Mouse (Mus musculus) liver, embryonic 11.5 days (tissue): ENCODE measurements at regions not wholly inside any gene's neighbourhood (a gene's known extent, or its start where the extent isn't known, plus 50 kb on each side); places are given as distances from the start of the nearest gene placed in this dataset.

Experiments
- ATAC-seq: fragments of 200-750 bp; cut with Nextera tagmentation; replicated peaks from 2 replicates; pipeline ENCODE4 v1.8.0; 2017; ENCODE audit warnings: moderate number of reproducible peaks, mild to moderate bottlenecking, moderate TSS enrichment, moderate library complexity; ENCODE audit not compliant: low FRiP score
- DNase-seq: peaks from one replicate; pipeline ENCODE4 v3.0.0-alpha.2; 2017; ENCODE audit warnings: low spot score
- H3K27ac ChIP-seq: fragments of 300-500 bp; sonication (generic); 2 replicates; pipeline ENCODE4 v1.5.1; 2014; ENCODE audit warnings: mild to moderate bottlenecking, low read depth, low read length, control low read depth
- H3K27me3 ChIP-seq: fragments of 300-500 bp; sonication (generic); replicated peaks from 2 replicates; pipeline ENCODE4 v1.6.1; 2014; ENCODE audit warnings: low read length, mixed read lengths; ENCODE audit not compliant: control insufficient read depth, insufficient read depth
- H3K36me3 ChIP-seq: fragments of 300-500 bp; sonication (generic); 2 replicates; pipeline ENCODE4 v1.6.1; 2014; ENCODE audit warnings: mild to moderate bottlenecking, low read length, moderate library complexity, mixed read lengths; ENCODE audit not compliant: control insufficient read depth, insufficient read depth
- H3K4me1 ChIP-seq: fragments of 300-500 bp; sonication (generic); replicated peaks from 2 replicates; pipeline ENCODE4 v1.6.1; 2014; ENCODE audit warnings: low read length, mixed read lengths; ENCODE audit not compliant: control insufficient read depth, insufficient read depth
- H3K4me2 ChIP-seq: fragments of 300-500 bp; sonication (generic); 2 replicates; pipeline ENCODE4 v1.6.1; 2014; ENCODE audit warnings: mild to moderate bottlenecking, control low read depth, moderate library complexity
- H3K4me3 ChIP-seq: fragments of 300-500 bp; sonication (generic); 2 replicates; pipeline ENCODE4 v1.5.1; 2014; ENCODE audit warnings: low read depth, low read length, control low read depth
- H3K9ac ChIP-seq: fragments of 300-500 bp; sonication (generic); 2 replicates; pipeline ENCODE4 v1.6.1; 2014; ENCODE audit warnings: low read depth, low read length, control low read depth
- H3K9me3 ChIP-seq: fragments of 300-500 bp; sonication (generic); 2 replicates; pipeline ENCODE4 v1.6.1; 2016; ENCODE audit warnings: low read length, inconsistent platforms, mixed read lengths; ENCODE audit not compliant: control insufficient read depth
- WGBS: fragments of 180-500 bp; shearing (Covaris S2); extraction: QIAGEN DNeasy Blood & Tissue Kit; methylation state at CpG from one replicate; pipeline ENCODE4 v1.1.7; 2014; 5-methylcytosine and 5-hydroxymethylcytosine counted together

GRCm38 (mm10) chr3:9349822-9350221 lies 260.1 kb downstream of the Zfp704 start:
- H3K9ac ChIP-seq: no peak overlapping the region
- no peak for DNase-seq
- no peaks in the 10 kb centered on the region for H3K9me3 ChIP-seq
- H3K27me3 ChIP-seq: peaks cover 15% of the 10 kb centered on the region
- 82% methylated on average over 4 of the region's 4 CpGs for WGBS
- no peak overlapping the region for H3K4me2 ChIP-seq
- peaks cover 4% of the 10 kb centered on the region; the same call in 1 of the 2 replicates for H3K4me1 ChIP-seq
- no peak overlapping the region for H3K4me3 ChIP-seq
- no peaks in the 10 kb centered on the region for H3K36me3 ChIP-seq
- H3K27ac ChIP-seq: no peak overlapping the region
- ATAC-seq: no peak

GRCm38 (mm10) chr3:9347446-9347860 lies 262.4 kb downstream of the Zfp704 start:
- 6% methylated on average over 15 of the region's 15 CpGs for WGBS
- Histone ChIP-seq H3K27ac (no peak overlapping the region), H3K4me3 (peak overlapping the region; percentile 54), H3K9ac (no peak overlapping the region), H3K27me3 (peaks cover 15% of the 10 kb centered on the region), H3K9me3 (no peaks in the 10 kb centered on the region), H3K36me3 (no peaks in the 10 kb centered on the region), H3K4me2 (peak overlapping the region; percentile 89), H3K4me1 (peaks cover 8% of the 10 kb centered on the region)
- ATAC-seq (no peak; the same call in 1 of the 2 replicates), DNase-seq (peak; percentile 55)

- peaks cover 15% of the 10 kb centered on the region for H3K27me3 ChIP-seq
- peak overlapping the region; percentile 89 for H3K4me2 ChIP-seq
- no peaks in the 10 kb centered on the region for H3K36me3 ChIP-seq
- peak overlapping the region; percentile 54 for H3K4me3 ChIP-seq
- 1% methylated on average over 27 of the region's 27 CpGs for WGBS
- DNase-seq (peak; percentile 55), ATAC-seq (peak; percentile 47; the same call in 1 of the 2 replicates)
- peaks cover 8% of the 10 kb centered on the region for H3K4me1 ChIP-seq
- no peaks in the 10 kb centered on the region for H3K9me3 ChIP-seq
- H3K9ac ChIP-seq: no peak overlapping the region
- no peak overlapping the region for H3K27ac ChIP-seq
Measured at GRCm38 (mm10) chr3:9346857-9347445, 262.9 kb downstream of the Zfp704 start.

GRCm38 (mm10) chr3:9346356-9346755 lies 263.5 kb downstream of the Zfp704 start:
- Histone ChIP-seq H3K36me3 (no peaks in the 10 kb centered on the region), H3K27ac (no peak overlapping the region), H3K4me3 (peak overlapping the region; percentile 54; the same call in 1 of the 2 replicates), H3K9me3 (no peaks in the 10 kb centered on the region), H3K4me1 (peaks cover 8% of the 10 kb centered on the region), H3K27me3 (peaks cover 15% of the 10 kb centered on the region), H3K4me2 (peak overlapping the region; percentile 89), H3K9ac (no peak overlapping the region)
- WGBS: 5% methylated on average over 13 of the region's 13 CpGs
- DNase-seq: no peak
- ATAC-seq: no peak

- H3K4me3 ChIP-seq: no peak overlapping the region
- H3K9me3 ChIP-seq: no peaks in the 10 kb centered on the region
- ATAC-seq (no peak), DNase-seq (no peak)
- no peaks in the 10 kb centered on the region for H3K36me3 ChIP-seq
- peaks cover 15% of the 10 kb centered on the region for H3K27me3 ChIP-seq
- no peak overlapping the region for H3K9ac ChIP-seq
- no peak overlapping the region for H3K27ac ChIP-seq
- H3K4me2 ChIP-seq: peak overlapping the region; percentile 89
- H3K4me1 ChIP-seq: peaks cover 8% of the 10 kb centered on the region
- 28% methylated on average over 9 of the region's 9 CpGs for WGBS
Measured at GRCm38 (mm10) chr3:9345885-9346284, 264.0 kb downstream of the Zfp704 start.

GRCm38 (mm10) chr3:9343586-9343985 lies 266.3 kb downstream of the Zfp704 start:
- WGBS: 8% methylated on average over 4 of the region's 4 CpGs

GRCm38 (mm10) chr3:9342167-9342566 lies 267.7 kb downstream of the Zfp704 start:
- DNase-seq (no peak), ATAC-seq (no peak)
- Histone ChIP-seq H3K4me1 (peaks cover 3% of the 10 kb centered on the region), H3K9me3 (no peaks in the 10 kb centered on the region), H3K4me3 (no peak overlapping the region), H3K4me2 (no peak overlapping the region), H3K9ac (no peak overlapping the region), H3K27ac (no peak overlapping the region), H3K27me3 (peaks cover 10% of the 10 kb centered on the region; the same call in 1 of the 2 replicates), H3K36me3 (no peaks in the 10 kb centered on the region)
- 80% methylated on average over 3 of the region's 3 CpGs for WGBS

More at GRCm38 (mm10) chr3:9343586-9343985, 266.3 kb downstream of the Zfp704 start:
- no peak overlapping the region for H3K27ac ChIP-seq
- H3K36me3 ChIP-seq: no peaks in the 10 kb centered on the region
- no peak overlapping the region for H3K4me2 ChIP-seq
- peaks cover 8% of the 10 kb centered on the region for H3K4me1 ChIP-seq
- DNase-seq (no peak), ATAC-seq (no peak)
- H3K9me3 ChIP-seq: no peaks in the 10 kb centered on the region
- no peak overlapping the region for H3K9ac ChIP-seq
- peaks cover 15% of the 10 kb centered on the region for H3K27me3 ChIP-seq
- no peak overlapping the region for H3K4me3 ChIP-seq

- Histone ChIP-seq H3K27ac (no peak overlapping the region), H3K4me1 (peaks cover 3% of the 10 kb centered on the region), H3K9ac (no peak overlapping the region), H3K9me3 (no peaks in the 10 kb centered on the region), H3K27me3 (peaks cover 7% of the 10 kb centered on the region; the same call in 1 of the 2 replicates), H3K36me3 (no peaks in the 10 kb centered on the region), H3K4me2 (no peak overlapping the region), H3K4me3 (no peak overlapping the region)
- ATAC-seq (no peak), DNase-seq (no peak)
- WGBS: 64% methylated on average over 5 of the region's 5 CpGs
Measured at GRCm38 (mm10) chr3:9341657-9342056, 268.2 kb downstream of the Zfp704 start.

GRCm38 (mm10) chr3:9341244-9341643 lies 268.6 kb downstream of the Zfp704 start:
- WGBS: 45% methylated on average over 4 of the region's 4 CpGs

More at GRCm38 (mm10) chr3:9341244-9341643, 268.6 kb downstream of the Zfp704 start:
- H3K9me3 ChIP-seq: no peaks in the 10 kb centered on the region
- peaks cover 7% of the 10 kb centered on the region; the same call in 1 of the 2 replicates for H3K27me3 ChIP-seq
- H3K4me2 ChIP-seq: peak overlapping the region; percentile 71
- no peak for ATAC-seq
- H3K4me1 ChIP-seq: peaks cover 3% of the 10 kb centered on the region; the same call in 1 of the 2 replicates
- no peaks in the 10 kb centered on the region for H3K36me3 ChIP-seq
- H3K9ac ChIP-seq: no peak overlapping the region
- H3K4me3 ChIP-seq: no peak overlapping the region
- no peak overlapping the region for H3K27ac ChIP-seq
- no peak for DNase-seq
